Mouse (Mus musculus) naive thymus-derived CD4-positive, alpha-beta T cell, adult 2 months (primary cell): ENCODE data around the gene Dock8.

Source experiments
- DNase-seq: peaks from one replicate; pipeline ENCODE4 v3.0.0-alpha.2; 2011; ENCODE audit warnings: low read depth

Gene Dock8

DNA sequence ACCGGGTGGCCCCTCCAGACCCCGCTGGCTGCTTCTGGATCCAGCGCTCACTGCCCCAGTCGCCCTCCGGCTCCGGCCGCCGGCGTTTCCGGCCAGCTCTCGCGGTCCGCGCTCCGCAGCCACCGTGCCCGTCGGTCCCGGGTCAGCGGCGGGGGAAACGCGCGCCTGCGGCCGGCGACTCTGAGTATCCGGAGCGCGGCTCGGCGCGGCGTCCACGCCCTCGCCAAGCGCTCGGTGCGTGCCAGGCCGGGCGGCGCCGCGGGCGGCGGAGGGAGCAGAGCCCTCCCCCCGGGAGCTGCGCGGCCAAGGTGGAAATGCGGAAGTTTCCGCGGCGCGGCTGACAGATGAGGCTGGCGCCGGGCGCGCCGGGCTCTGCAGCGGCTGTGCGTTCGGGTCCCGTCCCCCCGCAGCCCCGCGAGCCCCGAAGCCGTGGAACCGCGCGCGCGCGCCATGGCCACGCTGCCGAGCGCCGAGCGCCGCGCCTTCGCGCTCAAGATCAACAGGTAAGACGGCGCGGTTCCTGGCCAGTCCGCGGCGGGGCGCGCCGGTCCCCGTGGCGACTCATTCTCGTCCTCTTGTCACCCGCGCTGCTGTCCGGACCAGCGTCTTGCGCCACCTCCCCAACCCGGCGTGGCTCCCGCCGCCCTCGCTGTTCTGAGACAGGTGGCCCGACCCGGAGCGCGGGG, at the start of gene Dock8:
Gene Dock8, plus strand, starts transcription at position 334 of the 686 bp plus-strand sequence.
- DNase-seq = peak; percentile 64

- DNase-seq = peak; percentile 87
Measured at GRCm38 (mm10) chr19:24958531-24958930, 40.8 kb upstream of the Dock8 start.

- peak; percentile 100 for DNase-seq
Measured at GRCm38 (mm10) chr19:24961172-24961962, 38.0 kb upstream of the Dock8 start, which contains the start of gene Cbwd1. Cbwd1 (minus strand) TSS chr19:24961610.

DNA sequence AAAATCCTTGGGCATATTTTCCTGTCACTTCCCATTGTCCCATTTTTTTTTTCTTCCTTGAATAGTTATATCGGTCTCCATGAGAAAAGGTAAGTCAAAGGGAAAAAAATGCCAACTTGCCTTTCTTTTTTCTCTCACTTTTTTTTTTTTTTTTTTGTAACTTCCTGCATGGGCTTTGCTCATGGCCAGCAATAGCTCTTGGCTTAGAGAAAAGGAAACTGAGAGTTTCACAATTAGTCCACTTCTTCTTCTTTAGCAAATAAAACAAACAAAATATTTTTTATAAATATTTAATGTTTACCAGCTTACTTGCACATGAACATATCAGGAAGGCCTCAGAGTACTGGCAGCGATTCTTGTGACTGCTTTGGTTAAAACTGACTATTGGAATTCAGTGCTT, 33.1 kb upstream of the Dock8 start:
- no peak for DNase-seq

- DNase-seq = no peak
Measured at GRCm38 (mm10) chr19:24966941-24967340, 32.4 kb upstream of the Dock8 start.

DNA sequence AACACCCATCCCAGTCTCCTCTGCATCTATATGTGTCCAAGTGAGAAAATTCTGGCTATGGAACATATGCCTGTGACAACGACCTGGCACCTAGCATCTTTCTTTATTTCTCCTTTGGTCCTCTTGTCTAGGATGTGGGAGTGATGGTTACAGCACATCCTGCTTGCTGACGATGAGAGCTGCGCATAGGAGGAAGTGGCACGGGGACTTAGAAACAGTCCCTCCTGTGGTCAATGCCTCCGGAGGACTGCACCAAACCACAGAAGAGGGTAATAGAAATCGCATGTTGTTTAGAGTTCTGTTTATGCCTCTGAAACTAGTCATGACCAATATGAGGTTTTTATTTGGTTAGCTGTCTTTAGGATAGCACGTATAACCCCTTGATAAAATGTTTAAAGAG, 28.0 kb upstream of the Dock8 start:
- DNase-seq = peak; percentile 57

DNA sequence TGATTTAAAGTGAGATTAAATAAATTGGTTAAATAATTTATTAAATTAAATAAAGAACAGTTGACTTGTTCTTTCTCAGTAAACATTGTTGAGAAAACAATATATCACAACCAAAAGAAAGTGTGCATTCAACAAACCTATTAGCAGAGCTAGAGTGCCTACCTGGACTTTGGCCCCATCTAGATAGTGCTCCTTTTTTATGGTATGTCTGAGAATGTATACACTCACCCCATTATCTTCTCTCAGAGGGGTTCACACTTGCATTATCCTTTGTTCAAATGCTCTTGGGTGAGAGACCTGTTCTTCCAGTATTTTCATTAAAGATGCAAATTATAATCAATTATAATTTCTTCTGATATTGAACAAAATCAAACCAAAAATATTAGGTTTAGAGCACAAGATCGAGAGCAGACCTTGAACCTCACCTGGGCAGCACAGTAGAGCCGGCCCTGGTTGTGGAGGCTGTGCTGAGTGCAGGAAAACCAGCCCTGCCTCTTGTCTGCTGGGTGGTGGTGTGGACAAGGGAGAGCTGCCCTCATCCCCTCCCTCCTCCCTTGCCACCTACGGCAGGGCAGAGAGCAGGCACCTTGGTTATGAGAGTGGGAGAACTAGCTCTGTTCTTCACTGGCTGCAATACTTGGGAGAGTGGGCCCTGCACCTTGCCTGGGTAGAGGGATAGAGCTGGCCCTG, 26.5 kb upstream of the Dock8 start:
- no peak for DNase-seq

DNA sequence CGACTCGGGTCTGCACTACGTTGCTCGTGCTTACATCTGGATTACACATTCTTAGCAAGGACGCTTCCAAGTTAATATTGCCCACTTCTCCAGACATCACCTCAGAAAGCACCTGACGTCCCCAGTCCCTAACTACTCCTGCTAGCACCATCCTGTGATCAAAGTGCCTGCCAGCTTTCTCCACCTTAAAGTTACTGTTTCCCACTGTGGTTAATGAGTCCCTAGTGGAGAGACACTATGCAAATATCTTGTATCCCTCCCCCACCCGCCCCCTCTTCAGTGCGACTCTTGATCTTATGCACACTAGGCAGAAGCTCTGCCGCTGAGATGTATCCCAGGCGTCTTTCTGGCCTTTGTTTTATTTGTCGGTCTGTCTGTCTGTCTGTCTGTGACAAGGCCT, 21.3 kb upstream of the Dock8 start:
- DNase-seq = no peak

DNA sequence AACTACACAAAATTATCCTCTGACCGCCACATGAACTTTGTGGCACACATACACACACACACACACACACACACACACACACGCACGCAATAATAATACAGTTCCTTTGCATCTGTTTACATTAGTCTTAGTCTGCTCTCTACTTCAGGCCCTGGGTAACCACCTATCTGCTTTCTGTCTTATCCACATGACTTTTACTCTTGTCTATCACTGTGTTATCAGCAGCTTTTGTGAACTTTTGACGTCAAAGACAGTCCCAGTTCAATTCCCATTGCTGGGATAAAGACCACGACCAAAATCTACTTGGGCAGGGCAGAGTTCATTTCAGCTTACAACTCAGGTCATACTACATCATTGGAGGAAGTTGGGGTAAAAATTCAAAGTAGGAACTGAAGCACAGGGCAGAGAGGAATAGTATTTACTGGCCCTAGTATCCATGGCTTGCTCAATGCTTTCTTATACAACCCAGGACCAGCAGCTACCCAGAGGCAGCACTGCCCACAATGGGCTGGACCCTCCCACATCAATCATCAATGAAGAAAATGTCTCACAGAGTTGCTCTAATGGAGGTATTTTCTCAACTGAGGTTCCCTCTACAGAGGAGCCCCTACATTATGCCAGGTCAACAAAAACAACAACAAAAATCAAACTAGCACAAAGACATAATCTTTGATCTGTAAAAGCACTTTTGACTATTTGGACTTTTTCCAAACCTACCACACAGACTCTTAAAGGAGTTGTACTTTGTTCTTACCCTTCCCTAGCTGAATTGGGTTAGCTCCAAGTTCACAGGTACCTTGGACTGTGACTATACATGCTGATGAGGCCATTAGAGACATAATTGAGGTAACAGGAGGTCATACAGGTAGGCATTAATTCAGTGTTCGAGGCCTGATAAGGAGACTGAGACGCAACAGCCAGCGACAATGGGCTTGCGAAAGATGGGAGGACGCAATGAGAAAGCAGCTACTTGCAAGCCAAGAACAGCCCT, 20.2 kb upstream of the Dock8 start:
- DNase-seq = no peak

- DNase-seq = no peak
Measured at GRCm38 (mm10) chr19:24981294-24981693, 18.0 kb upstream of the Dock8 start.

GRCm38 (mm10) chr19:24983050-24983449, 16.3 kb upstream of the Dock8 start:
- no peak for DNase-seq

DNA sequence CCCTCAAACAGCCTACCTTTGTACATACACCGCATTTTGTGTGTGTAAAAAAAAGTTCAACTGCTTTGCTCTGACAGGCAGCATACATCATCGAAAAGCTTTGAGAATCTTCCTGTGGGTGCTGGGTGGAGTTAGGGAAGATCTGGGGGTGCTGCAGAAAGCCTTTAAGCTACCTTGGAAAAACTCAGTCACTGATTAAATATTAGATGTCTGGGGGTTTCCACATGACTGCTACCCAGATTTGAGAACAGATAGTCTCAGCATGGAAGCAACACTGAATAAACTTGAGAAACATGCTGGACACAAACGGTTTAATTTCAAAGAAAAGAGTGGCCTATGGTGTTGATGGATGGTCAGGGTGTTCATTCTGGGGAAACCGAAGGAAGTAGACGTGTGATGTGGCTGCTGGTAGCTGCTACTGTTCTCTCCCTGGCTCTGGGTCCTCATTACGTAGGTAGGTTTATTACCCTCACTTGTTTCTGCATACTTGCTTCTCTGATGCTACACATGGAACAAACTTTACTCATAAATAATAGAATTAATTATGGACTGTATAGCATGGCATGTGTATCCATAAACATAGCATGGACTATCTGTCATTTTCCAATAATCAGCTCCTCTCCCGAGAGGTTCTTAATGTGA, 15.4 kb upstream of the Dock8 start:
- DNase-seq = no peak

GRCm38 (mm10) chr19:24985045-24985444, 14.3 kb upstream of the Dock8 start:
- no peak for DNase-seq

DNA sequence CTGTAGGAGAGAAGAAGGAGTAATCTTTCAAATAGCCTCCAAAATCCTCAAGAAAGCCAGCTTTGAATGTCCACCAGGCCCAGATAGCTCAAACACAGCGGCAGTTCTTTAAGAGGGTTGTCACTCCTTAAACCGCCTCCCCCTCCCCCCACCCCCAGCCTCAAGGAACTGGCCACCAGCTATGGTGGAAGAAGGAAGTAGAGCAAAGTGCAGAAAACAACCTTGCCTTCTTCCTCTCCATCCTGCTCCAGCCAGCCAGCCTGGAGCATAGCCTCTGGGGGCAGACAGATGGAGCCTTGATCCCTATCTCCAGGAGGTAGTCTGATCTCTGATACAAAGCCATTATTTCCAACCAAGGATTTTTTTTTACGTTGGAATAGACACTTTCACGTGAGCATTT, 12.0 kb upstream of the Dock8 start:
- no peak for DNase-seq

GRCm38 (mm10) chr19:24988831-24989230, 10.5 kb upstream of the Dock8 start:
- DNase-seq = no peak

DNA sequence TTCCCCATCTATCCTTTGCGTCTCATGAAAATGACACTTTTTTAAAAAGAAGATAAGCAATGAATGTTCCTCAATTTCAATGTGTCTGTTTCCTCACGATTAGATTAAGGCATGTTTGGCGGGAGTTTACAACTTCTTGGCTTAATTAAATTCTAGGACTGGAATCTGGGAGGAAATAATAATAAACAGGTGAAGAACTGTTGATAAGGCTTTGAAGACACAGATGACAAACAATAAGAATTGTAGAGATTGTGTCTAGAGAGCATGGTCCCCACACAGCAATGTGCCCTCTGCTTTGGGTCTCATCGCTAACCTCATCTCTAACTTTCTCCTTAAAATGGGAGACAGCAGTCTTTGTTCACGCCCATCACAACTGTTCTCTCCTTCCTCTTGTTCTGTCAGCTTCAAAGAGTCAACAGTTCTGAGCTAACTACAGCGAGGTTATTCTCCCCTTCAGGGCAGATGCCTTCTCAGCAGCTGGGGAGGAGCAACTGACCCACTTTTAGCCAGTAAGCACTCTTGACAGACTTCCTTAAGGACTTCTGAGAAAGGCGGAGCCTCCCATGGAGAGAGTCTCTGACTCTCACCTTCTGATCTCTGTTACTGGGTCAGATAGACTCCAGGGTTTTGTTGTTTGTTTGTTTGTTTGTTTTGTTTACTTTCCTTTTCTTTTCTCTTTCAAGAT, 9.1 kb upstream of the Dock8 start:
- DNase-seq = no peak

DNA sequence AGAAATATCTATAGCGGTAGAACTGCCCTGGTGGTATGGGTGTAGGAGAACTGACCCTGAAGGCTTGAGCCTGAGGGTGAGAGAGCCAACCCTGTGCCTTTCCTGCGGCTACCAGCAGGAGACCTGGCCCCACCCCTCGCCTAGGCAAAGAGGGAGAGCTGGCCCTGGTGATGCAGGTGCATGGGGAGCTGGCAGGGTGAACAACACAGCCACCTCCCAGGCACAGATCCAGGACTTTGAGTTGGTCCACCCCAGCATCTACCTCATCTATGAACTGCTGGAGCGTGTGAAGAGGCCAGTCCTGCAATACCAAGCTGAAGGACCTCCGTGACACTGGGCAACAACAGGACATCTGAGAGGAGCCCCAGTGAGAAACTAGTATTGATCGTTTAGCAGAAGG, 5.8 kb upstream of the Dock8 start:
- DNase-seq = no peak

- no peak for DNase-seq
Measured at GRCm38 (mm10) chr19:24994900-24995299, 4.4 kb upstream of the Dock8 start.

- DNase-seq = no peak
Measured at GRCm38 (mm10) chr19:24996815-24997704, 2.3 kb upstream of the Dock8 start.

- no peak for DNase-seq
Measured at GRCm38 (mm10) chr19:24998561-24998960, 773 bp upstream of the Dock8 start.
